ENCODE assay signal across 29 mouse cellular contexts in the genomic region with DNA sequence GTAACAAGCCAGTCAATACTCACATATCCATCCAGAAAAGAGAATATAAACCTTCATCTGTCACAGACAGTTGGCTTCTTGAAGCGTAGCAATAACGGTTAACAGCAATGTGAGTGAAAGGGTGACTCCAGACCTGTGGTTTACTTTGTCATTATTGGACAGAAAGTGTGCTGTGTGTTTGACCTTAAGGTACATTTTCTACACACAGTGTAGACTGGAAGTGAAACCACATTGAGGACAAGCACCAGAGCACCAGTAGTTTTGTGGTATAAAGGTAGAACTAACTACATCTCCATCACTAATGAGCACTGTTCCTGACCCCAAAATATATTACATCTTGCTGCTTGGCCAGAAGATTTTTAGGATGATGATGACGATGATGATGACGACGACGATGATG.
"Had no signal": no experiment of that assay in that cellular context is flagged by ENCODE, and none has a peak within 500 bp of the region (broad histone marks: within the 10 kb centered on the region; RNA-seq: fewer than 3 reads in every experiment).

No protein-coding gene starts in this region.

- H3K27me3 ChIP-seq: limb, embryonic 12.5 days; limb, embryonic 13.5 days; limb, embryonic 15.5 days; liver, embryonic 12.5 days; liver, embryonic 13.5 days; liver, embryonic 15.5 days; lung, embryonic 15.5 days; megakaryocyte, embryonic 14.5 days; midbrain, embryonic 12.5 days; midbrain, embryonic 13.5 days; midbrain, embryonic 15.5 days had no signal

- H3K4me2 ChIP-seq: limb, embryonic 12.5 days; limb, embryonic 13.5 days; limb, embryonic 15.5 days; liver, embryonic 11.5 days; liver, embryonic 12.5 days; liver, embryonic 13.5 days; liver, embryonic 15.5 days; lung, embryonic 14.5 days; lung, embryonic 15.5 days; midbrain, embryonic 11.5 days; midbrain, embryonic 12.5 days; midbrain, embryonic 13.5 days; midbrain, embryonic 15.5 days had no signal

- H3K9me3 ChIP-seq: limb, embryonic 10.5 days; limb, embryonic 12.5 days; limb, embryonic 13.5 days; limb, embryonic 15.5 days; liver, embryonic 12.5 days; liver, embryonic 13.5 days; liver, embryonic 15.5 days; lung, embryonic 15.5 days; megakaryocyte, embryonic 14.5 days; midbrain, embryonic 10.5 days; midbrain, embryonic 12.5 days; midbrain, embryonic 13.5 days; midbrain, embryonic 15.5 days had no signal

- H3K4me3 ChIP-seq: limb, embryonic 10.5 days; limb, embryonic 12.5 days; limb, embryonic 13.5 days; limb, embryonic 15.5 days; liver, embryonic 12.5 days; liver, embryonic 13.5 days; liver, embryonic 15.5 days; lung, embryonic 15.5 days; megakaryocyte, embryonic 14.5 days; midbrain, embryonic 10.5 days; midbrain, embryonic 12.5 days; midbrain, embryonic 13.5 days; midbrain, embryonic 15.5 days; myocyte had no signal

- H3K36me3 ChIP-seq: liver, embryonic 12.5 days; liver, embryonic 13.5 days; liver, embryonic 15.5 days; lung, embryonic 15.5 days; midbrain, embryonic 10.5 days; midbrain, embryonic 12.5 days; midbrain, embryonic 13.5 days; midbrain, embryonic 15.5 days had no signal

- DNase-seq: left cerebral cortex, postnatal 4 days; liver; liver, embryonic 13.5 days; liver, postnatal 0 days; lung, adult 18-20 months; lung, adult 2 months; lung, embryonic 14.5 days; lung, postnatal 10 days; lung, postnatal 14 days; lung, postnatal 36 days; lung, postnatal 4 days; midbrain, embryonic 14.5 days had no signal

- H3K27ac ChIP-seq: limb, embryonic 10.5 days; limb, embryonic 12.5 days; limb, embryonic 13.5 days; limb, embryonic 15.5 days; liver, embryonic 12.5 days; liver, embryonic 13.5 days; liver, embryonic 14.5 days; liver, embryonic 15.5 days; lung, embryonic 15.5 days; macrophage; midbrain, embryonic 10.5 days; midbrain, embryonic 12.5 days; midbrain, embryonic 13.5 days; midbrain, embryonic 15.5 days had no signal

- H3K4me1 ChIP-seq: limb, embryonic 10.5 days; liver, embryonic 12.5 days; liver, embryonic 13.5 days; liver, embryonic 15.5 days; lung, embryonic 15.5 days; midbrain, embryonic 10.5 days; midbrain, embryonic 12.5 days; midbrain, embryonic 13.5 days; midbrain, embryonic 15.5 days had no signal

- H3K9ac ChIP-seq: limb, embryonic 12.5 days; limb, embryonic 13.5 days; limb, embryonic 15.5 days; liver, embryonic 12.5 days; liver, embryonic 13.5 days; liver, embryonic 14.5 days; liver, embryonic 15.5 days; liver, postnatal 0 days; lung, embryonic 14.5 days; lung, embryonic 15.5 days; midbrain, embryonic 12.5 days; midbrain, embryonic 13.5 days; midbrain, embryonic 15.5 days had no signal
